Mouse (Mus musculus): ENCODE results near the gene Ces2h. TPM values are rescaled to one million over a fixed set of nuclear protein-coding genes. Genes with fewer than 3 reads are reported as not detected.

The Ces2h gene
- total RNA-seq, 2 experiments from 2014 or later: not detected

Other genes with a start within 250 kb of the Ces2h start
- under 1 TPM; 0.14 TPM for gene Ces2b, start 169.3 kb upstream of the Ces2h start, total RNA-seq (2021)
- not detected for gene Ces2c, start 153.8 kb upstream of the Ces2h start, total RNA-seq (2021)
- under 1 TPM; 0.57 to 0.59 TPM for gene Ces2e, start 74.6 kb upstream of the Ces2h start, total RNA-seq (2021)
- under 1 TPM in 1 of 2 experiments, not detected in 1; 0.10 TPM for gene Ces2f, start 53.5 kb upstream of the Ces2h start, total RNA-seq (2021)
- gene Ces2g, start 39.1 kb upstream of the Ces2h start, total RNA-seq (2021): 1 to 10 TPM; 3.6 to 3.9 TPM
- gene Ces3a, start 47.7 kb downstream of the Ces2h start, total RNA-seq (2021): not detected
- not detected for gene Ces3b, start 82.9 kb downstream of the Ces2h start, total RNA-seq (2021)
- gene Ces4a, start 130.9 kb downstream of the Ces2h start, total RNA-seq (2021): not detected
- gene Cbfb, start 169.8 kb downstream of the Ces2h start, total RNA-seq (2021): 10 to 100 TPM; 44.7 to 46.9 TPM
- 10 to 100 TPM; 14.3 to 16.7 TPM for gene D230025D16Rik, start 224.3 kb downstream of the Ces2h start, total RNA-seq (2021)

Measured in heart, postnatal 4 days (tissue).